Mouse (Mus musculus): ENCODE results near the gene Slc39a11. TPM values are rescaled to one million over a fixed set of nuclear protein-coding genes. Genes with fewer than 3 reads are reported as not detected.
A peak's percentile ranks its signal among the peaks of the same experiment; 100 is the strongest.
"Not testable (repeated sequence)": the region's sequence is repeated elsewhere in the genome, so short reads cannot be mapped to it uniquely, and the experiment has no call there.

Slc39a11 gene
- polyA plus RNA-seq, 1 experiment from 2014 or later: 12.5 TPM

DNA sequence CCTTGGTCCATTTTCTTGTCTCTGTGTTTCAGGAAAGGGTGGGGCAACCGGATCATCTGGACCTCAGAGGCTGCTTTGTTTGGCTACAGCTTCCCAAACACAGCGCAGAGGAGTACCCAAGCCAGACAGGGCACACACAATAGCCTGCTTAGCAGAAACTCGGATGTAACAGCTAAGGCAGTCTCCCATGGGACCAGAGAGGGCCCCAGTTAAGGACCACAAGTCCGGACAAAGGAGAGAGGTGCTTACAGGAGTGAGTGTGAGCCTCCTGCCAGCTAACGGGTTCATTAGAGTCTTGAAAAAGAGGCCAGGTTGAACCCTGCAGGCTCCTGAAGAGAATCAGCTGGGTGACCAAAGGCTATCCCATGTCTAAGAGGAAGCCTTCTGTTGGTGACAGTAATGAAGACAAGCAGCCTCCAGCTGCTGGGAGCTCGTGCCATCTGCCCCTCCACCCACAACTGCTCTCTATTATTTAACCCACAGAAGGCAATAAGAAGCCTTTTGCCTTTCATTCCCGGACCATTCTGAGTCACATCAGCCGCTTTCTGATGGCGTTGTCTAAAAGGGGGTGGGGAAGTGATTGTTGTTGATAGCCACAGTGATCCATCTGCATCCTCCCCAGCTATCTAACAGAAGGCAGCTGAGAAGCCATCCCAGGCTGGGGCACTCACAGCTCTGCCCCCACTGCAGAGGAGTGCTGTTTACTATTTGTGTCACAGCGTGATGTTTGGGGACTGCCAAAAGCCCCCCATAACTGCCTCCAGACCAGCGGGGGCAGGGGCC is 65.8 kb downstream of the Slc39a11 start:
- ATAC-seq (replicated peaks; ENCODE audit: insufficient number of reproducible peaks, low FRiP score, low TSS enrichment, low read depth) (peak; percentile 66; the same call in 1 of the 2 replicates), DNase-seq (ENCODE audit: low spot score) (no peak)

DNA sequence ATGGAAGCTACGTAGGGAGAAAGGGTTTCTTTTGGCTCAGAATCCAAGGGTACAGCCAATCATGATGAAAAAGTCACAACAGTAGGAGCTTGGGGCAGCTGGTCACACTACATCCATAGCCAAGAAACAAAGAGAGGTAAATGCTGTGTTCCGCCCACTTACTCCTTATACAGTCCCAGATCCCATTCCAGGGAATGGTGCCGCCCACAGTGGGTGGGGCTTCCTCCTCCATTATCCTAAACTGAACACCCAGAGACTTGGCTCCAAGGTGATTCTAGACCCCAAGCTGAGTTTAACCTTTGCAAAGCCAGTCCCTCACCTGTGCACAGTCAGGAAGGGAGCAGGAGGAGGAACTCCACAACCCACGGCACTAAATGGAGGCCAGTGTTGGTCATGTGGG is 72.7 kb downstream of the Slc39a11 start:
- WGBS: 83% methylated on average over 4 of the region's 4 CpGs

More for the DNA sequence above, 65.8 kb downstream of the Slc39a11 start:
- Histone ChIP-seq H3K27me3 (ENCODE audit: control insufficient read depth, insufficient read depth, low read length) (no peaks in the 10 kb centered on the region), H3K27ac (replicated peaks; ENCODE audit: low read depth, low read length) (no peak overlapping the region), H3K4me1 (ENCODE audit: control insufficient read depth, insufficient read depth, low read length) (0 out of 2 replicates have a peak, but pooled peaks cover 2% of the 10 kb centered on the region), H3K9ac (replicated peaks; ENCODE audit: low read length) (no peak overlapping the region), H3K4me3 (ENCODE audit: low read depth, low read length) (no peak overlapping the region), H3K4me2 (ENCODE audit: low read depth, low read length) (no peak overlapping the region), H3K9me3 (replicated peaks; ENCODE audit: control insufficient read depth, low read length) (no peaks in the 10 kb centered on the region), H3K36me3 (replicated peaks; ENCODE audit: control insufficient read depth, insufficient read depth, low read depth, low read length) (no peaks in the 10 kb centered on the region)
- 58% methylated on average over 11 of the region's 11 CpGs for WGBS

DNA sequence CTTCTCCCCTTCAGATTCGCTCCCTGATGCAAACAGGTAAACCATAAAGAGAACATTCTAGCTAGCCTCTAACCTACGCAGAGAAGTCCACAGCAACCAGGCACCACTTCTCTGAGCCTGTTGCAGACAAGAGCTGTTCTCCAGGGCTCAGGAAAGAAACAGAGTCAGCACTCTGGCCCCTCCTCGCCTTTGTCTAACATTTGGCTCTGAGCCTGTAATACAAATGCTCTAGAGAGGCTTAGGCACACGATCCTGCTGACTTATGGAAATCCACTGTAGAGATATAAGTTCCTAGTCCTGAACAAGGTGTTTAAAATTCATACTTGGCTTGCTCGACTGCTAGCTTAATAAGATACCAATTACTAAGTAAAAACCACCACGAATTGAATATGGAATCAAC is 77.2 kb downstream of the Slc39a11 start:
- DNase-seq (ENCODE audit: low spot score) (no peak), ATAC-seq (replicated peaks; ENCODE audit: insufficient number of reproducible peaks, low FRiP score, low TSS enrichment, low read depth) (no peak)
- Histone ChIP-seq H3K9ac (replicated peaks; ENCODE audit: low read length) (no peak overlapping the region), H3K9me3 (replicated peaks; ENCODE audit: control insufficient read depth, low read length) (no peaks in the 10 kb centered on the region), H3K4me2 (ENCODE audit: low read depth, low read length) (no peak overlapping the region), H3K4me1 (ENCODE audit: control insufficient read depth, insufficient read depth, low read length) (no peaks in the 10 kb centered on the region), H3K27ac (replicated peaks; ENCODE audit: low read depth, low read length) (no peak overlapping the region), H3K36me3 (replicated peaks; ENCODE audit: control insufficient read depth, insufficient read depth, low read depth, low read length) (no peaks in the 10 kb centered on the region), H3K27me3 (ENCODE audit: control insufficient read depth, insufficient read depth, low read length) (no peaks in the 10 kb centered on the region), H3K4me3 (ENCODE audit: low read depth, low read length) (no peak overlapping the region)
- WGBS: 75% methylated on average over 6 of the region's 6 CpGs

More for the DNA sequence above, 72.7 kb downstream of the Slc39a11 start:
- no peak overlapping the region for H3K4me2 ChIP-seq (ENCODE audit: low read depth, low read length)
- H3K9me3 ChIP-seq (replicated peaks; ENCODE audit: control insufficient read depth, low read length): no peaks in the 10 kb centered on the region
- no peaks in the 10 kb centered on the region for H3K27me3 ChIP-seq (ENCODE audit: control insufficient read depth, insufficient read depth, low read length)
- no peak overlapping the region for H3K9ac ChIP-seq (replicated peaks; ENCODE audit: low read length)
- H3K27ac ChIP-seq (replicated peaks; ENCODE audit: low read depth, low read length): no peak overlapping the region
- ATAC-seq (replicated peaks; ENCODE audit: insufficient number of reproducible peaks, low FRiP score, low TSS enrichment, low read depth): no peak
- no peak for DNase-seq (ENCODE audit: low spot score)
- no peak overlapping the region for H3K4me3 ChIP-seq (ENCODE audit: low read depth, low read length)
- no peaks in the 10 kb centered on the region for H3K4me1 ChIP-seq (ENCODE audit: control insufficient read depth, insufficient read depth, low read length)
- no peaks in the 10 kb centered on the region for H3K36me3 ChIP-seq (replicated peaks; ENCODE audit: control insufficient read depth, insufficient read depth, low read depth, low read length)

DNA sequence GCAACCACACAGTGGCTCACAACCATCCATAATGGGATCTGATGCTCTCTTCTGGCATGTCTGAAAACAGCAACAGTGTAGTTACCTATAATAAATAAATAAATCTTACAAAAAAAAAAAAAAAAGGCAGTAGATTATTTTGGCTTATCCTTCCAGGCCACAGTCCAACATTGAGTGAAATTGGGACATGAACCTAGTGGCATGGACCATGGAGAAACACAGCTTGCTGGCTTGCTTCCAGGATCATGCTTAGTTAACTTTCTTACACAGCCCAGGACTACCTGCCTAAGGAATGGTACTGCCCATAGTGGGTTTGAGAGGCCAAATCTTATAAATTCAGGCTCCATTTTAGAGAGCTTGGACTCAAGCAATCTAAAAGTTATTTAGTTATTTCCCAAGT is 78.3 kb downstream of the Slc39a11 start:
- no peak overlapping the region for H3K27ac ChIP-seq (replicated peaks; ENCODE audit: low read depth, low read length)
- no peak for DNase-seq (ENCODE audit: low spot score)
- no peaks in the 10 kb centered on the region for H3K36me3 ChIP-seq (replicated peaks; ENCODE audit: control insufficient read depth, insufficient read depth, low read depth, low read length)
- ATAC-seq (replicated peaks; ENCODE audit: insufficient number of reproducible peaks, low FRiP score, low TSS enrichment, low read depth): no peak
- H3K4me2 ChIP-seq (ENCODE audit: low read depth, low read length): no peak overlapping the region
- no peak overlapping the region for H3K9ac ChIP-seq (replicated peaks; ENCODE audit: low read length)
- no peak overlapping the region for H3K4me3 ChIP-seq (ENCODE audit: low read depth, low read length)
- H3K9me3 ChIP-seq (replicated peaks; ENCODE audit: control insufficient read depth, low read length): no peaks in the 10 kb centered on the region
- no peaks in the 10 kb centered on the region for H3K27me3 ChIP-seq (ENCODE audit: control insufficient read depth, insufficient read depth, low read length)
- H3K4me1 ChIP-seq (ENCODE audit: control insufficient read depth, insufficient read depth, low read length): no peaks in the 10 kb centered on the region

DNA sequence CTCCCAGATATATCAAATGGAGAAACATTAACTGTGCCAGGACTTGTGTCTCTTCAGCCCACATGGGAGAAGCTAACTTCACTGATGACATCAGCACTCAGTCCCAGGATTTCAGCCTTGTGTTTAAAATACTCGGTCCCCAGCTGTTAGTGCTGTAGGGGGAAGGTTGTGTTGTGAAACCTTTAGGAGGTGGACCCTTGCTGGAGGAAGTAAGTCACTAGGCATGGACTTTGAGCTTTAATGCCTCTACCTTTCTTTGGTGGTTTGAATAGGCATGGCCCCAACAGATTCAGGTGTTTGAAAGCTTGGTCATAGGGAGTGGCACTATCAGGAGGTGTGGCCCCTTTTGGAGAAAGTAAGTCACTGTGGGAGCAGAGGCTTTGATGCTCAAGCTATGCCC is 80.9 kb downstream of the Slc39a11 start:
- no peaks in the 10 kb centered on the region for H3K9me3 ChIP-seq (replicated peaks; ENCODE audit: control insufficient read depth, low read length)
- no peaks in the 10 kb centered on the region; the same call in 1 of the 2 replicates for H3K4me1 ChIP-seq (ENCODE audit: control insufficient read depth, insufficient read depth, low read length)
- no peaks in the 10 kb centered on the region for H3K27me3 ChIP-seq (ENCODE audit: control insufficient read depth, insufficient read depth, low read length)
- ATAC-seq (replicated peaks; ENCODE audit: insufficient number of reproducible peaks, low FRiP score, low TSS enrichment, low read depth) (no peak), DNase-seq (ENCODE audit: low spot score) (no peak)
- no peak overlapping the region for H3K4me3 ChIP-seq (ENCODE audit: low read depth, low read length)
- H3K36me3 ChIP-seq (replicated peaks; ENCODE audit: control insufficient read depth, insufficient read depth, low read depth, low read length): no peaks in the 10 kb centered on the region
- H3K9ac ChIP-seq (replicated peaks; ENCODE audit: low read length): no peak overlapping the region
- H3K4me2 ChIP-seq (ENCODE audit: low read depth, low read length): no peak overlapping the region
- no peak overlapping the region for H3K27ac ChIP-seq (replicated peaks; ENCODE audit: low read depth, low read length)
- 97% methylated on average over 1 of the region's 1 CpGs for WGBS

DNA sequence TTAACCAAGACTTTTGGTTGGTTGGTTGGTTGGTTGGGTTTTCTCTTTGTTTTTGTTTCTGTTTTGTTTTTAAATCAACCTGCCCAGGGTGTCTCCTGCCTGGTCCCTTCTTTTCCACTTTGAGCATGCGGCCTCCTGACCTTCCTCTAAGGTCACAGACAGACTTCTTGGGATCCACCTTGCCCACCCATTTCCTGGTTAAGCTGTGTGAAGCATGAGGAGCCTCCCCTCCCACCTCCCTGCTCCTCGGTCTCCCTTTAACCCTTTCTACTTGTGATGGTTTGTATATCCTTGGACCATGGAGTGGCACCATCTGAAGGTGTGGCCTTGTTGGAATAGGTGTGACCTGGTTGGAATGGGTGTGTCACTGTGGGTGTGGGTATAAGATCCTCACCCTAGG is 82.0 kb downstream of the Slc39a11 start:
- not testable (repeated sequence) for H3K9ac ChIP-seq (replicated peaks; ENCODE audit: low read length); H3K9me3 ChIP-seq (replicated peaks; ENCODE audit: control insufficient read depth, low read length); H3K4me1 ChIP-seq (ENCODE audit: control insufficient read depth, insufficient read depth, low read length); ATAC-seq (replicated peaks; ENCODE audit: insufficient number of reproducible peaks, low FRiP score, low TSS enrichment, low read depth); H3K36me3 ChIP-seq (replicated peaks; ENCODE audit: control insufficient read depth, insufficient read depth, low read depth, low read length); DNase-seq (ENCODE audit: low spot score); H3K27ac ChIP-seq (replicated peaks; ENCODE audit: low read depth, low read length); H3K4me3 ChIP-seq (ENCODE audit: low read depth, low read length); H3K27me3 ChIP-seq (ENCODE audit: control insufficient read depth, insufficient read depth, low read length); H3K4me2 ChIP-seq (ENCODE audit: low read depth, low read length)
- 88% methylated on average over 2 of the region's 2 CpGs for WGBS

DNA sequence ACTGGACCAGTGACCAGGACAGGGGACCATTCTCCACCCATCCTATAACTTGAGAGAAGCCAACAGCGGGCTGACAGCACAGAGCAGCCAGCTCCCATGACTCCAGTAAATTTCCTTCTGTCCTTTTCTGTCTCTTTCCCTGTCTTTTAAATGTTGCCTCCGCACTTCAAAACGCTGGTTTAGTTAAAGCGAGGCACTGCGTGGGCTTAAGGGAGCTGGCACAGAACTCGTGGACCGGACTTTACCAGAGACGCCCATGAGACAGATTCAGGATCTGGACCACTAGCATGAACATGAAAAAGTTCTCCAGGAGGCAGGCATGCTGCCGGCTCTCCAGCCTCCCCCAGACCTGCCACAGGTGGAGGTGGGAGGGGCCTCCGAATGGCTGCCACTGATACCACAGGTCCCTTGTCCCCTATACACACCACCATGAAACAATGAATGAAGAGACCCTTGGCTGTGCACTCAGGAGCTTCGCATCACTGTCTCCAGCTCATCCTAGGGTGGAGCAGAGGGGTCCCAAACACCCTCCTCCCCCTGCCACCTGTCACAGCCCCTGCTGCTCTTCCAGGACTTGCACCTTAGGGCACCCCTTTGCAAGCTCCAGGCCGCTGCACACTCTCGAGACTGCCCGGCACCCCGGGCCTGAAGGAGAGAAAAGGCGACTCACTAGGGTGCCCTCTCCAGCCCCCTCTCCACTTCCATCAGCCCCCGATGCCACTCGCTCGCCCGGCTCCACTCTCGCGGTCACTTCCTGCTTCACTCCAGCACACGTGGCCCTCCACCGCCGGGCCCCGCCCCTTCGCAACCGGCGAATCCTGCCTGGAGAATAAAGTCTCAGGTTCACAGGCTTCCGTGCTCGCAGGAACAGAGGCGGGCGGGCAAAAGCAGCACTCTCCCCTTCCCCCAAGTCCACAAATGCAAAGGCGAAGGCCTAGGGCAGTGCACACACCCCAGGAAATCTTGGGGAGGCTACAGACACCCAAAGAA is 84.6 kb downstream of the Slc39a11 start:
- peak; percentile 92 for DNase-seq (ENCODE audit: low spot score)
- H3K4me2 ChIP-seq (ENCODE audit: low read depth, low read length): peak overlapping the region; percentile 74
- H3K9me3 ChIP-seq (replicated peaks; ENCODE audit: control insufficient read depth, low read length): no peaks in the 10 kb centered on the region
- WGBS: 9% methylated on average over 34 of the region's 34 CpGs
- H3K27me3 ChIP-seq (ENCODE audit: control insufficient read depth, insufficient read depth, low read length): no peaks in the 10 kb centered on the region
- H3K27ac ChIP-seq (replicated peaks; ENCODE audit: low read depth, low read length): no peak overlapping the region
- H3K9ac ChIP-seq (replicated peaks; ENCODE audit: low read length): peak overlapping the region; percentile 60
- peak; percentile 85 for ATAC-seq (replicated peaks; ENCODE audit: insufficient number of reproducible peaks, low FRiP score, low TSS enrichment, low read depth)
- H3K36me3 ChIP-seq (replicated peaks; ENCODE audit: control insufficient read depth, insufficient read depth, low read depth, low read length): no peaks in the 10 kb centered on the region
- peak overlapping the region; percentile 48 for H3K4me3 ChIP-seq (ENCODE audit: low read depth, low read length)
- H3K4me1 ChIP-seq (ENCODE audit: control insufficient read depth, insufficient read depth, low read length): no peaks in the 10 kb centered on the region; the same call in 1 of the 2 replicates

Measured in embryonic facial prominence, embryonic 11.5 days (tissue).